Mouse (Mus musculus) olfactory bulb, adult 2 months (tissue): ENCODE data around the gene Ceacam16.

Source experiments
- CTCF ChIP-seq: fragments of 200-500 bp; IDR thresholded peaks from 2 replicates; pipeline ENCODE4 v1.5.1; 2012; ENCODE audit warnings: low read depth, mild to moderate bottlenecking, low read length, moderate library complexity; ENCODE audit not compliant: insufficient read depth
- POLR2A ChIP-seq: fragments of 200-500 bp; IDR thresholded peaks from 2 replicates; pipeline ENCODE4 v1.6.1; 2012; ENCODE audit warnings: mild to moderate bottlenecking, low read depth, low read length, moderate library complexity; ENCODE audit not compliant: insufficient read depth

- TF ChIP-seq CTCF (no peak), POLR2A (no peak)
These were observed 1.4 kb downstream of the Ceacam16 start for GRCm38 (mm10) chr7:19859740-19860139.
